In the genomic region with DNA sequence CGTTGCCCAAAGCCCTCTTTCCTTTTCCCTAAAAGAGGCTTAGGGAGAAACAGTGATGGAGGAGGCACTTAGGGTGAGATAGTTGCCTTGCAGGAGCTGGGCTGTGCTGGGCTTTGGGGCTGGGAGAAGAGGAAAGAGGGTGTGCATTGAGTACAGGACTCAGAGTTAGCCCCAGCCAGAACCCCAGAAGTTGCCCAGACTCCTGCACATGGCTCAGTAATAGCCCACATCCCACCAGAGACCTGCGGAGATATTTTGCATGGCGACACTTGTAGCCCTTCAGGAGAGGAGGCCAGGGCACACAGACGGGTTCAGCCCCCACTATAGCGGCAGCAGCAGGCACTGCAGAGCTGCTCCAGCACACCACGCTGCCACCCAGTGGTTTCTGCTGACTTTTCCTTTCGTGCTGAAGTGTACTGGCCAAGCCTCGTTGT, we compare ENCODE assay signal across 8 mouse cellular contexts.
DNase-seq lines count a peak whose midpoint lies in the region; ATAC-seq and TF ChIP-seq lines count a peak whose summit lies in the region.

No protein-coding gene starts in this region.

- no peak for TF ChIP-seq POLR2A in bone marrow macrophage, adult 2 months (IDR thresholded peaks at IDR 0.05; ENCODE audit: borderline replicate concordance, low read depth, low read length)

- H3K4me2 ChIP-seq in forebrain, embryonic 12.5 days = peak overlapping the region; percentile 64

- no peak for TF ChIP-seq CTCF in bone marrow macrophage, adult 2 months (IDR thresholded peaks at IDR 0.05; ENCODE audit: low read depth, low read length)

- no peaks in the 10 kb centered on the region for H3K36me3 ChIP-seq in forebrain, embryonic 12.5 days (replicated peaks)

- peak overlapping the region; percentile 57 for H3K4me3 ChIP-seq in bone marrow macrophage, adult 2 months (ENCODE audit: insufficient read depth, low read length)
- peak overlapping the region; percentile 54 for H3K4me3 ChIP-seq in forebrain, embryonic 12.5 days (replicated peaks)

- peak; percentile 76 for ATAC-seq in forebrain, embryonic 12.5 days (ENCODE audit: low FRiP score)
- peak; percentile 81 to 94 for ATAC-seq in hematopoietic stem cell, adult 5-6 weeks (replicated peaks in 1 of 2; ENCODE audit: insufficient read depth in 1 of 2, low FRiP score in 2 of 2, low TSS enrichment in 1 of 2, low read depth in 1 of 2, poor library complexity in 2 of 2, severe bottlenecking in 2 of 2)

- WGBS in forebrain, embryonic 12.5 days = 9% methylated on average over 8 of the region's 8 CpGs

- H3K27me3 ChIP-seq in forebrain, embryonic 12.5 days = no peaks in the 10 kb centered on the region

- peak; percentile 37 to 48 for DNase-seq in CD8-positive naive resting alpha-beta T cell, adult 2 months (ENCODE audit: low read depth in 2 of 2, low spot score in 2 of 2)
- peak; percentile 58 to 61 for DNase-seq in layer of hippocampus, postnatal 14 days (ENCODE audit: low spot score in 2 of 2)
- peak; percentile 64 for DNase-seq in mesoderm, embryonic 11.5 days (ENCODE audit: low read depth, low spot score)
- peak; percentile 57 for DNase-seq in right cerebral cortex, postnatal 25 days
- DNase-seq in urinary bladder, postnatal 10 days (ENCODE audit: low spot score) = no peak

- no peaks in the 10 kb centered on the region for H3K4me1 ChIP-seq in bone marrow macrophage, adult 2 months (ENCODE audit: control insufficient read depth, insufficient read depth, low read length)
- H3K4me1 ChIP-seq in forebrain, embryonic 12.5 days = no peaks in the 10 kb centered on the region

- H3K27ac ChIP-seq in bone marrow macrophage, adult 2 months (ENCODE audit: insufficient read depth, low read depth, low read length) = no peak overlapping the region
- H3K27ac ChIP-seq in forebrain, embryonic 12.5 days = no peak overlapping the region

- peak overlapping the region; percentile 57 for H3K9ac ChIP-seq in forebrain, embryonic 12.5 days

- H3K9me3 ChIP-seq in forebrain, embryonic 12.5 days = no peaks in the 10 kb centered on the region
